Mouse (Mus musculus): ENCODE data around the gene Svop. TPM values are rescaled to one million over a fixed set of nuclear protein-coding genes. Genes with fewer than 3 reads are reported as not detected.
A peak's percentile ranks its signal among the peaks of the same experiment; 100 is the strongest.

Gene Svop
- polyA plus RNA-seq, 1 experiment from 2014 or later: not detected

- no peaks in the 10 kb centered on the region for H3K9me3 ChIP-seq (replicated peaks)
- H3K36me3 ChIP-seq (replicated peaks): 0 out of 2 replicates have a peak, but pooled peaks cover 5% of the 10 kb centered on the region
- no peaks in the 10 kb centered on the region for H3K27me3 ChIP-seq
- H3K27ac ChIP-seq (replicated peaks): no peak overlapping the region
- no peak overlapping the region for H3K9ac ChIP-seq
- no peak for ATAC-seq (ENCODE audit: insufficient read depth)
- peaks cover 71% of the 10 kb centered on the region for H3K4me1 ChIP-seq (replicated peaks)
- H3K4me3 ChIP-seq (replicated peaks): peak overlapping the region; percentile 74
- peak overlapping the region; percentile 99 for H3K4me2 ChIP-seq
- WGBS (ENCODE audit: insufficient replicate concordance): 74% methylated on average over 15 of the region's 15 CpGs
Observed at GRCm38 (mm10) chr5:114129550-114130210, 38.3 kb upstream of the Svop start.

GRCm38 (mm10) chr5:114127374-114128349 is 36.3 kb upstream of the Svop start, which contains the start of gene Alkbh2:
TSS of gene Alkbh2 (minus strand) at chr5:114128218.
- ATAC-seq (ENCODE audit: insufficient read depth): peak; percentile 10; the same call in 1 of the 2 replicates
- no peaks in the 10 kb centered on the region for H3K27me3 ChIP-seq
- H3K27ac ChIP-seq (replicated peaks): peak within 1 kb of the TSS; percentile 73
- peak within 1 kb of the TSS; percentile 99 for H3K4me2 ChIP-seq
- peak within 1 kb of the TSS; percentile 69 for H3K4me3 ChIP-seq (replicated peaks)
- peak within 1 kb of the TSS; percentile 69 for H3K9ac ChIP-seq
- WGBS (ENCODE audit: insufficient replicate concordance): 2% methylated on average over 69 of the region's 69 CpGs
- no peaks in the 10 kb centered on the region for H3K9me3 ChIP-seq (replicated peaks)
- peaks cover 52% of the 10 kb centered on the region for H3K4me1 ChIP-seq (replicated peaks)
- H3K36me3 ChIP-seq (replicated peaks): peaks cover 10% of the 10 kb centered on the region

GRCm38 (mm10) chr5:114126499-114127244 is 35.3 kb upstream of the Svop start:
- no peak for ATAC-seq (ENCODE audit: insufficient read depth)
- peak overlapping the region; percentile 69; the same call in 1 of the 2 replicates for H3K9ac ChIP-seq
- peak overlapping the region; percentile 99 for H3K4me2 ChIP-seq
- H3K27ac ChIP-seq (replicated peaks): no peak overlapping the region
- H3K9me3 ChIP-seq (replicated peaks): no peaks in the 10 kb centered on the region
- 61% methylated on average over 7 of the region's 7 CpGs for whole genome bisulfite sequencing (ENCODE audit: insufficient replicate concordance)
- H3K4me3 ChIP-seq (replicated peaks): peak overlapping the region; percentile 69
- H3K27me3 ChIP-seq: no peaks in the 10 kb centered on the region
- H3K4me1 ChIP-seq (replicated peaks): peaks cover 42% of the 10 kb centered on the region
- peaks cover 13% of the 10 kb centered on the region for H3K36me3 ChIP-seq (replicated peaks)

GRCm38 (mm10) chr5:114126008-114126407 is 34.6 kb upstream of the Svop start:
- H3K27me3 ChIP-seq: no peaks in the 10 kb centered on the region
- no peak overlapping the region for H3K9ac ChIP-seq
- H3K4me1 ChIP-seq (replicated peaks): peaks cover 36% of the 10 kb centered on the region
- no peak overlapping the region for H3K4me3 ChIP-seq (replicated peaks)
- H3K4me2 ChIP-seq: no peak overlapping the region
- no peak overlapping the region for H3K27ac ChIP-seq (replicated peaks)
- 66% methylated on average over 3 of the region's 3 CpGs for WGBS (ENCODE audit: insufficient replicate concordance)
- ATAC-seq (ENCODE audit: insufficient read depth): no peak
- H3K36me3 ChIP-seq (replicated peaks): peaks cover 20% of the 10 kb centered on the region
- H3K9me3 ChIP-seq (replicated peaks): no peaks in the 10 kb centered on the region

- H3K4me1 ChIP-seq (replicated peaks): no peaks in the 10 kb centered on the region
- 76% methylated on average over 4 of the region's 4 CpGs for WGBS (ENCODE audit: insufficient replicate concordance)
- no peak overlapping the region for H3K4me2 ChIP-seq
- H3K27me3 ChIP-seq: no peaks in the 10 kb centered on the region
- no peaks in the 10 kb centered on the region for H3K9me3 ChIP-seq (replicated peaks)
- no peak overlapping the region for H3K4me3 ChIP-seq (replicated peaks)
- ATAC-seq (ENCODE audit: insufficient read depth): no peak
- no peak overlapping the region for H3K27ac ChIP-seq (replicated peaks)
- H3K36me3 ChIP-seq (replicated peaks): peaks cover 30% of the 10 kb centered on the region
- H3K9ac ChIP-seq: no peak overlapping the region
Observed at GRCm38 (mm10) chr5:114119806-114120205, 28.4 kb upstream of the Svop start.

- whole genome bisulfite sequencing (ENCODE audit: insufficient replicate concordance): 47% methylated on average over 7 of the region's 7 CpGs
- H3K9ac ChIP-seq: no peak overlapping the region
- no peaks in the 10 kb centered on the region for H3K9me3 ChIP-seq (replicated peaks)
- no peaks in the 10 kb centered on the region for H3K27me3 ChIP-seq
- no peaks in the 10 kb centered on the region for H3K4me1 ChIP-seq (replicated peaks)
- ATAC-seq (ENCODE audit: insufficient read depth): no peak
- peaks cover 16% of the 10 kb centered on the region for H3K36me3 ChIP-seq (replicated peaks)
- no peak overlapping the region for H3K4me2 ChIP-seq
- H3K27ac ChIP-seq (replicated peaks): no peak overlapping the region
- no peak overlapping the region for H3K4me3 ChIP-seq (replicated peaks)
Observed at GRCm38 (mm10) chr5:114116586-114116985, 25.2 kb upstream of the Svop start.

GRCm38 (mm10) chr5:114115030-114115429 is 23.7 kb upstream of the Svop start:
- H3K27ac ChIP-seq (replicated peaks): no peak overlapping the region
- no peaks in the 10 kb centered on the region for H3K27me3 ChIP-seq
- no peak overlapping the region for H3K4me3 ChIP-seq (replicated peaks)
- 61% methylated on average over 5 of the region's 5 CpGs for WGBS (ENCODE audit: insufficient replicate concordance)
- H3K9ac ChIP-seq: no peak overlapping the region
- no peaks in the 10 kb centered on the region for H3K4me1 ChIP-seq (replicated peaks)
- H3K9me3 ChIP-seq (replicated peaks): no peaks in the 10 kb centered on the region
- H3K36me3 ChIP-seq (replicated peaks): peaks cover 16% of the 10 kb centered on the region
- H3K4me2 ChIP-seq: no peak overlapping the region
- ATAC-seq (ENCODE audit: insufficient read depth): no peak

GRCm38 (mm10) chr5:114113334-114113733 is 22.0 kb upstream of the Svop start:
- Histone ChIP-seq H3K27ac (replicated peaks) (no peak overlapping the region), H3K9me3 (replicated peaks) (no peaks in the 10 kb centered on the region), H3K4me1 (replicated peaks) (no peaks in the 10 kb centered on the region), H3K27me3 (no peaks in the 10 kb centered on the region), H3K36me3 (replicated peaks) (peaks cover 33% of the 10 kb centered on the region), H3K4me2 (no peak overlapping the region), H3K4me3 (replicated peaks) (no peak overlapping the region), H3K9ac (no peak overlapping the region)
- 74% methylated on average over 6 of the region's 6 CpGs for WGBS (ENCODE audit: insufficient replicate concordance)
- no peak for ATAC-seq (ENCODE audit: insufficient read depth)

- WGBS (ENCODE audit: insufficient replicate concordance): 76% methylated on average over 16 of the region's 16 CpGs
- peaks cover 44% of the 10 kb centered on the region for H3K36me3 ChIP-seq (replicated peaks)
Observed at GRCm38 (mm10) chr5:114106391-114106935, 15.1 kb upstream of the Svop start.

GRCm38 (mm10) chr5:114102807-114103206 is 11.4 kb upstream of the Svop start:
- H3K4me1 ChIP-seq (replicated peaks): peaks cover 19% of the 10 kb centered on the region
- no peaks in the 10 kb centered on the region for H3K9me3 ChIP-seq (replicated peaks)
- no peak overlapping the region for H3K4me3 ChIP-seq (replicated peaks)
- peaks cover 11% of the 10 kb centered on the region for H3K36me3 ChIP-seq (replicated peaks)
- no peak overlapping the region for H3K27ac ChIP-seq (replicated peaks)
- no peak overlapping the region for H3K4me2 ChIP-seq
- H3K27me3 ChIP-seq: peaks cover 14% of the 10 kb centered on the region; the same call in 1 of the 2 replicates
- no peak for ATAC-seq (ENCODE audit: insufficient read depth)
- 31% methylated on average over 1 of the region's 1 CpGs for WGBS (ENCODE audit: insufficient replicate concordance)
- H3K9ac ChIP-seq: no peak overlapping the region

More at GRCm38 (mm10) chr5:114106391-114106935, 15.1 kb upstream of the Svop start:
- no peak overlapping the region for H3K9ac ChIP-seq
- H3K9me3 ChIP-seq (replicated peaks): no peaks in the 10 kb centered on the region
- H3K27me3 ChIP-seq: no peaks in the 10 kb centered on the region
- ATAC-seq (ENCODE audit: insufficient read depth): no peak
- H3K4me2 ChIP-seq: no peak overlapping the region
- H3K4me1 ChIP-seq (replicated peaks): no peaks in the 10 kb centered on the region
- H3K4me3 ChIP-seq (replicated peaks): no peak overlapping the region
- no peak overlapping the region for H3K27ac ChIP-seq (replicated peaks)
